Mouse (Mus musculus) small intestine, adult 2 months (tissue): ENCODE measurements around the gene Unkl. TPM values are rescaled to one million over a fixed set of nuclear protein-coding genes. Genes with fewer than 3 reads are reported as not detected.
"Not testable (repeated sequence)": the region's sequence is repeated elsewhere in the genome, so short reads cannot be mapped to it uniquely, and the experiment has no call there.

Source experiments
- H3K27ac ChIP-seq: fragments of 200-500 bp; 2 replicates; pipeline ENCODE4 v1.5.1; 2012; ENCODE audit warnings: low read depth, low read length, control low read depth, inconsistent platforms; ENCODE audit not compliant: insufficient read depth
- H3K27me3 ChIP-seq: fragments of 200-500 bp; 2 replicates; pipeline ENCODE4 v1.6.1; 2012; ENCODE audit warnings: mild to moderate bottlenecking, moderate library complexity, low read length, inconsistent platforms; ENCODE audit not compliant: control insufficient read depth, insufficient read depth
- H3K36me3 ChIP-seq: fragments of 200-500 bp; 2 replicates; pipeline ENCODE4 v1.6.1; 2012; ENCODE audit warnings: mild to moderate bottlenecking, low read length, control low read depth, inconsistent platforms; ENCODE audit not compliant: control insufficient read depth, insufficient read depth
- H3K4me1 ChIP-seq: fragments of 200-500 bp; 2 replicates; pipeline ENCODE4 v1.6.1; 2012; ENCODE audit warnings: low read length, inconsistent platforms, mixed read lengths; ENCODE audit not compliant: control insufficient read depth, insufficient read depth, insufficient read length
- H3K4me3 ChIP-seq: fragments of 200-500 bp; 2 replicates; pipeline ENCODE4 v1.5.1; 2012; ENCODE audit warnings: low read depth, mild to moderate bottlenecking, control low read depth, inconsistent platforms, low read length, moderate library complexity
- CTCF ChIP-seq: fragments of 200-500 bp; IDR thresholded peaks from 2 replicates; pipeline ENCODE4 v1.5.1; 2012; ENCODE audit warnings: low read depth, mild to moderate bottlenecking, control low read depth, inconsistent platforms, low read length, moderate library complexity, mixed read lengths; ENCODE audit not compliant: insufficient replicate concordance, insufficient read length; ENCODE audit errors: extremely low read depth
- POLR2A ChIP-seq: fragments of 200-500 bp; IDR thresholded peaks from 2 replicates; pipeline ENCODE4 v1.6.1; 2012; ENCODE audit warnings: low read depth, mild to moderate bottlenecking, control low read depth, inconsistent platforms, low read length, moderate library complexity
- WGBS: fragments of 180-500 bp; shearing (Covaris S2); methylation state at CpG from one replicate; pipeline ENCODE4 v1.1.7; 2018; 5-methylcytosine and 5-hydroxymethylcytosine counted together
- polyA plus RNA-seq: library from polyadenylated mRNA; depleted of rRNA; stranded (reverse); fragments of >200 nt; gene quantifications from 2 replicates; pipeline ENCODE4 v1.2.3, GENCODE M21; 2012

The Unkl gene
- polyA plus RNA-seq, 1 experiment = 11.7 TPM

DNA sequence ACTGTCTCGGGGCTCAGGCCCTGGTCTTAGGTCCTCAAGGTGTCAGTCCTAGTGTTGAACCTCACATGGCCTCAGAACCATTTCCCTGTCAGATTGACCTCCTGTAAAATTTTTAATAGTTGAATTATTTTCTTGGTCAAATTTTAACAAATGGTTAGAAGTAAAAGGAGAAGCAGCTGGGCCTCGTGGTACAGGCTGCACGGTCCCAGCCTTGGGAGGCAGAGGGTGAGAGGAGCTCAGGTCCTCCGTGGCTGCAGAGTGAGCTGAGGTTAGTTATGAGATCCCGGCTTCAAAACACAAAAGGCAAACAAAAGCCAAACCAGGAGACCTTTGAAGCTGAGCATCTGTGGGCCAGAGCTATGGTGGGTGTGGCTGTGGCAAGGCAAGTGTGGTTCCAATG lies 39.8 kb downstream of the Unkl start:
- H3K36me3 ChIP-seq = peaks cover 17% of the 10 kb centered on the region
- H3K27me3 ChIP-seq = no peaks in the 10 kb centered on the region
- TF ChIP-seq POLR2A (no peak), CTCF (no peak)
- 72% methylated on average over 5 of the region's 5 CpGs for WGBS
- H3K4me1 ChIP-seq = peaks cover 2% of the 10 kb centered on the region; the same call in 1 of the 2 replicates
- no peak overlapping the region; the same call in 1 of the 2 replicates for H3K27ac ChIP-seq
- no peak overlapping the region for H3K4me3 ChIP-seq

DNA sequence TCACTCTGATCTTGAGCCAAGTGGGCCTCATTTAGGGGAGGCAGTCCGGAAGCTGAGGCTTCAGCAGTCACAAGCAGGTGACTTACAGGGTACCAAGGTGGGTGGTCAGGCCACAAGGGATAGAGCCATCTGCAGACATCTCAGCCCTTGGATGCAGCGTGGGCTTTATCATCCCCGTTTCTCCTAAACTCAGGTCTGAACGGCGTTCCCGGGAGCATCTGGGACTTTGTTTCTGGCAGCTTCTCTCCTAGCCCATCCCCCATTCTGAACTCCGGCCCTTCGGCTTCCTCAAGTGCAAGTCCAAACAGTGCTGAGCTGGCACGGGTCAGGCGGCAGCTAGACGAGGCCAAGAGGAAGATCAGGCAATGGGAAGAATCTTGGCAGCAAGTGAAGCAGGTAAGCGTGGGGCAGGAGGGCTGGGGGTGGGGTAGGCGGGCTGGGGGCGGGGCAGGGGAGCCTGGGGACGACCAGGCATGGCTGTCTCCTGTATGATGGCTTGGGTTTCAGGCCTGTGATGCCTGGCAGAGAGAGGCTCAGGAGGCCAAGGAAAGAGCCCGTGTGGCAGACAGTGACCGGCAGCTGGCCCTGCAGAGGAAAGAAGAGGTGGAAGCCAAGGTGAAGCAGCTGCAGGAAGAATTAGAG lies 41.9 kb downstream of the Unkl start:
- H3K27me3 ChIP-seq, H3K4me1 ChIP-seq, H3K27ac ChIP-seq: not testable (repeated sequence)
- peaks cover 25% of the 10 kb centered on the region for H3K36me3 ChIP-seq
- 58% methylated on average over 17 of the region's 17 CpGs for WGBS
- 0 out of 2 replicates have a peak overlapping the region, but pooled peaks have one; percentile 3 for H3K4me3 ChIP-seq

DNA sequence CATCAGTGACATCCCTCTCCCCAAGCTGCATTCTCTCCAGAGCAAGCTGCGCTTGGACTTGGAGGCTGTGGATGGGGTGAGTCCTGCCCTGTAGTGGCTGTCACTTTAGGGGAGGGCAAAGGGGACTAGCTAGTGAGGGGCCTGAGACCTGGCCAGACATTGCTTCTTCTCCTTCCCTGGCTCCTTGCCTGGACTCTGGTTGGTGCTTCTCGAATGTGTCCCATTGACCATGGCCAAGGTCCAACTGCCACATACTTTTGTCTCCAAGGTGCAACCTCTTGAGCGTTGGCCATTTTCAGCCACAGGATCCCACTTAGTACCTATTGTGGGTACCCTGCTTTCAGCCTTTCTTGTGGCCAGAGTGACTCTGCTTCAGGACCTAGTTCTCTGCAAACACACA lies 42.5 kb downstream of the Unkl start:
- no peak overlapping the region for H3K27ac ChIP-seq
- H3K36me3 ChIP-seq = peaks cover 28% of the 10 kb centered on the region
- 70% methylated on average over 3 of the region's 3 CpGs for WGBS
- TF ChIP-seq CTCF (no peak), POLR2A (no peak)
- no peaks in the 10 kb centered on the region for H3K4me1 ChIP-seq
- H3K27me3 ChIP-seq = no peaks in the 10 kb centered on the region
- 0 out of 2 replicates have a peak overlapping the region, but pooled peaks have one; percentile 3 for H3K4me3 ChIP-seq

DNA sequence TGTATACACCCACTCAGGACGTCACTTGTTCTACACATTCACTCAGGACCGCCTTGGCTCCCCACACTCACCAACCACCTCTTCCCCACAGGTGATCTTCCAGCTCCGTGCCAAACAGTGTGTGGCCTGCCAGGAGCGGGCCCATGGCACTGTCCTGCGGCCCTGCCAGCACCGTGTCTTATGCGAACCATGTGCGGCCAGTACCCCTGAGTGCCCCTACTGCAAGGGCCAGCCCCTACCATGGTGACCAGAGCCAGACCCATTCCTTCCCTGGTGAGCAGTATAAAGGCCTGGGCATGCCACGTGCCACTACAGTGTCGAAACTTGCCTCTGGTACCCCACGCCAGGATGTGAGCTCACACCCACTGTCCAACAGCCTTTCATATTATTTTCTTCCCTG lies 43.4 kb downstream of the Unkl start:
- not testable (repeated sequence) for H3K4me3 ChIP-seq, H3K4me1 ChIP-seq, H3K27me3 ChIP-seq, H3K27ac ChIP-seq
- 97% methylated on average over 7 of the region's 11 CpGs for WGBS
- H3K36me3 ChIP-seq = peaks cover 29% of the 10 kb centered on the region

DNA sequence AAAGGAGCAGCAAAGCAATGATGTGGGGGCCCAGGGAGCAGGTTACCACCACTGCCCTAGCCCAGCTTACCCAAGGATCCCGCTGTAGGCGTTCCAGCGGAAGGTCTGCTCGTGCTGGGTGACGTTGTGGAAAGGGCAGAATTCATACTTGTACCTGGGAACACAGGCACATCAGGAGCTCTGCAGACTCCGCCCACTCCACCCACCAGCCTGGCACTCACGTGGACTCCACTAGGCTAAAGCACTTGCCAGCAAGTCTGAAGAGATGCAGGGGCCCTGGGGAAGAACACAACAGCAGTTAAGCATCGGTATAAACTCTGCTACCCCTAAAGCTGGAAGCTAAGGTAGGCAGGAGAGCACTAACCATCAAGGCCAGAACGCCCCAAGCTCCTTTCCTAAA lies 47.4 kb downstream of the Unkl start:
- H3K4me3 ChIP-seq = no peak overlapping the region
- peaks cover 20% of the 10 kb centered on the region for H3K36me3 ChIP-seq
- WGBS = 84% methylated on average over 9 of the region's 9 CpGs
- no peak overlapping the region for H3K27ac ChIP-seq
- no peaks in the 10 kb centered on the region for H3K27me3 ChIP-seq
- TF ChIP-seq POLR2A (no peak), CTCF (no peak)
- no peaks in the 10 kb centered on the region for H3K4me1 ChIP-seq

DNA sequence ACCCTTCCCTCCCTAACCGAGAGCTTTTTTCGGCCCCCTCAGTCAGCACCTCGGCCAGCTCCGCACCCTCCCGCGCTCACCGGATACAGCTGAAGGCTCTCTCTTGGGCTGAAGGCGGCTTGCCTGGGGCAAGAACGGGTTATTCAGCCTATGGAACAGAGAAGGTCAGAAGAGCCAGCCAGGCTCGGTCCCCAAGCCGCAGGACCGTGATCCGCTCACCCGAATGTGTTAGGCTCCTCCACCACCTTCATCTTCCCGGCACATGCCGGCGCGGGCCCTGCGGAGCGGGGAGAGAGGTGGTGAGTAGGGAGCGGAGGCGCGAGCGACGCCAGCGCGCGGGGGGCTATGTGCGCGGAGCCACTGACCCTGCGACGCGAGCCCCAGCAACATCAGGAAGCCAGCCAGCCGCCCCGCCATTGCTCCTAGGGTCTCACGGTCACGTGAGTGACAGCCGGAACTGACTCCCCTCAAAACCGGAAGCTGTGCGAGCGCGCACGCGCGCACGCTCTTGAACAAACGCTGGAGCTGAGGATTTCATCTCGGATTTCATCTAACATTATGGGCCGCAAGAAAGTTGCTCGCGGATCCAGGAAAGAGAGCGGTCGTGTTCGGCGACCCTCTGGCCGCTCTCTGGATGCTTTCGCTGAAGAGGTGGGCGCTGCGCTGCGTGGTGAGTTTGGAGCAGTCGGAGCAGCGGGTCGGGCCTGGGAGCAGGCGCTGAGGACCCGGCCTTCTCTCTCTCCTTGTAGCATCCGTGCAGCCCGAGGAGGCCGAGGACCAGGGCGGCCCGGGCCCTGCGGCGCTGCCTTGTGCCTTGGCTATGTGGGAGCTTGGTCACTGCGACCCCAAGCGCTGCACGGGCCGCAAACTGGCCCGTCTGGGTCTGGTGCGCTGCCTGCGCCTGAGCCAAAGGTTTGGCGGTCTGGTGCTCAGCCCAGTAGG lies 51.8 kb downstream of the Unkl start, which contains the start of the genes Gnptg and Tsr3:
Gene Gnptg, minus strand, starts transcription at position 430 of the 942 bp plus-strand sequence.
Gene Tsr3, plus strand, starts transcription at position 476 of the 942 bp plus-strand sequence.
- no peaks in the 10 kb centered on the region for H3K27me3 ChIP-seq
- H3K27ac ChIP-seq = peak within 1 kb of the TSS; percentile 42
- H3K36me3 ChIP-seq = peaks cover 14% of the 10 kb centered on the region
- H3K4me1 ChIP-seq = no peaks in the 10 kb centered on the region
- no peak for TF ChIP-seq CTCF
- peak; percentile 47; the same call in 1 of the 2 replicates for TF ChIP-seq POLR2A
- peak within 1 kb of the TSS; percentile 97 for H3K4me3 ChIP-seq
- WGBS = 1% methylated on average over 79 of the region's 80 CpGs

DNA sequence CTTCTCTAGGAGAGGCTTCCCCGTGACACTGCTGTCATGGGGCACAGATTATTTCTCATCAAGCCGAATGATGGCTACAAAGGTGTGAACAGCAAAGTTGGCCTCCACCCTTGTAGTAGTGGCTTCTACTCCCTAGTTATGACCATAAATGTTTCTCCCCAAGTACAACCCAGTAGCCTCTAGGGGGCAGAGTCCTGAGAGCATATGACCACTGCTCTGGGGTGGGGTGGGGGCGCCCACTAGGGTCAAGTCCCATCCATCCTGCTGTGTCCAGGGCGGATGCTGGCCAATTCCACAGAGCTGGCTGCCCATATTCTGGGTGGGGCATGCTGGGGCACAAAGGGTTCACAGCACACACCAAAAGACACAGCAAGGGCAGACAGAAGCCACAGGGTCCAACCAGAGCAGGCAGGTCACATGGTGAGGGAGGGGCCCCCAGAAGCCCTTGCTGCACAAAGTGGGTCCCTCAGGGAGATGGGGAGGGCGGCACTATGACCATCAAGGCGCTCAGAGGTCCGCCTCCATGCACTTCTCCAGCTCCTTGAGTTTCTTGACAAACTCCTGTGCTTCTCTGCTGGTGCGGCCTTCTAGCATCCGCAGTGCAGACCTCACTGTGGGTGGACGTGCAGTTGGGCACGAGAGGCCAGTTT lies 55.1 kb downstream of the Unkl start:
- H3K4me3 ChIP-seq = no peak overlapping the region
- 90% methylated on average over 11 of the region's 11 CpGs for WGBS
- no peak overlapping the region for H3K27ac ChIP-seq
- peaks cover 8% of the 10 kb centered on the region; the same call in 1 of the 2 replicates for H3K36me3 ChIP-seq
- TF ChIP-seq POLR2A (no peak), CTCF (no peak)
- H3K4me1 ChIP-seq = no peaks in the 10 kb centered on the region
- H3K27me3 ChIP-seq = no peaks in the 10 kb centered on the region
